Mouse (Mus musculus) cerebellum, adult (tissue): ENCODE data around the gene Il12rb1.

Source experiments
- ATAC-seq: cut with Nextera tagmentation; 2 replicates; pipeline ENCODE4 v1.9.2; 2017; ENCODE audit warnings: mild to moderate bottlenecking, moderate library complexity, mixed read lengths; ENCODE audit not compliant: insufficient number of reproducible peaks, low FRiP score, low TSS enrichment

Gene Il12rb1

DNA sequence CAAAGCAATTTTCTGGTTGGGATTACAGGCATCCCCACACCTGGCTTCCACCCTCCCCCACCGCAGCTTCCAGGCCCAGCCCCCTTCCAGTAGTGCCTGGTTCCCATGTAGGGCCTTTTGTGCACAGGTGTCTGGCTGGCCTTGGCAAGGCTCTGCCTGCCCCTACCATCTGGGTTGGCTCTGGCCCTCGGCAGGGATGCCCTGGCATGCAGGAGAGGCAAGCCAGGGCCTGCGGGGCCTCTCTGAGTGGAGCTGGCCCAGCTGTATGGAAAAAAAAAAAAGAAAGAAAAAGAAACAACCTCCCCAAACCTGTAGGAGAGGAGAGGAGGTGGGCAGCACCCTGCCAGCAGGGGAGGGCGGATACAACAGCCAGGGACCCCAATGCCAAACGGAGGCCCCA is 34.8 kb upstream of the Il12rb1 start:
- no peak for ATAC-seq

GRCm38 (mm10) chr8:70773833-70774232 is 34.4 kb upstream of the Il12rb1 start:
- ATAC-seq: no peak

DNA sequence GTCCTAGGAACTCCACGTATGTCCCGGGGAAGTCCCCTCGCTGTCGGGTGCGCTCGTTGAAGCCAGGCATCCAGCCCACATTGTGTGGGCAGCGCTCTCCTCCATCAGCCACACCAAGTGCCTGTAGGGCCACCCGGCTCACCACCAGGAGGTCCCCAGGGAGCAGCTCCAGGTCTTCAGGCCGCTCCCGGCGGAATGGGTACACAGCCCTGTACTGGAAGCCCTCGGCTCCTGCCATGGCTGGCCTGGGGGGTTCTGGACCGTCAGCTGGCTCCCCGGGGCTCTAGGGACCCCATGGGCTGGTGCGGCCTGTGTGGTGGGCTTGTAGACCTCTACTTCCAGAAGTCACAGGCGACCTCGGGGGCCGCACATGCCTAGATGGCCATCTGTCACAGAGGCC is 33.5 kb upstream of the Il12rb1 start:
- no peak for ATAC-seq

GRCm38 (mm10) chr8:70775227-70775626 is 33.0 kb upstream of the Il12rb1 start:
- no peak for ATAC-seq

- ATAC-seq: no peak
Measured at GRCm38 (mm10) chr8:70775851-70776495, 32.3 kb upstream of the Il12rb1 start.

- peak; percentile 74 for ATAC-seq
Measured at GRCm38 (mm10) chr8:70776496-70777444, 31.5 kb upstream of the Il12rb1 start, which contains the start of gene Pik3r2. Gene Pik3r2, minus strand, starts transcription at chr8:70776713.

- no peak for ATAC-seq
Measured at GRCm38 (mm10) chr8:70780093-70780492, 28.2 kb upstream of the Il12rb1 start.

DNA sequence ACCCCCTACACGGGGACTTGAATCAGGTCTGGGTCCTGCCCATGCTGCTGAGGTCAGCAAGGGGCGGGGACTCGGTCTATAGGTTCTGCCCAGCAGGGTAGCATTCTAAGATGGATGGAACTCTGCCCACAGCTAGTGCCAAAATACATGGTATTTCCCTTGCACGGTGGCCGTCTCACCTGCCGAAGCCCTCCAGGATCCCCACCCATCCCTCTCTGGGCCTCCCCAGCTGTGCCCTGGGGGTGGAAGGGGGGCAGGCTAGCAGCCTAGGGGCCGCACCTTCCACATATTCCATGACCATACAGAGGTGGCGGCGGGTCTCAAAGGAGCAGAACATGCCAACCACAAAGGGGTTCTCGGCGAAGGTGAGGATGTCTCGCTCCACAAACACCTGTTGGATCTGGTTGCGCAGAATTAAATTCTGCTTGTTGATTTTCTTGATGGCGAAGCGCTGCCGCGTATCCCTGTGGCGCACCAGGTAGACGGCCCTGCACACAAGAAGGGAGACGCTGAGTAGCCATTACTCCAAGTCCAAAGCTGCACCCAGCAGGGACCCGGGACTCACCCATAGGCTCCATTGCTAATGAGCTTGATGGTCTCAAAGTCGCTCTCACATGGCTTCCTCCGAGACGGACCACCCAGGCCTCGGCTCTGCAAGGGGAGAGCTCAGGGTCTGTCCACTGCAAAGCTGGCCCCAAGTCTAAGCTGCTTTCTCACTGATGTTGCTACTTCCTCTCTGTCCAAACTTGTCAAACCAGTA is 21.8 kb upstream of the Il12rb1 start:
- ATAC-seq: no peak

GRCm38 (mm10) chr8:70787051-70787445 is 21.2 kb upstream of the Il12rb1 start:
- no peak for ATAC-seq

DNA sequence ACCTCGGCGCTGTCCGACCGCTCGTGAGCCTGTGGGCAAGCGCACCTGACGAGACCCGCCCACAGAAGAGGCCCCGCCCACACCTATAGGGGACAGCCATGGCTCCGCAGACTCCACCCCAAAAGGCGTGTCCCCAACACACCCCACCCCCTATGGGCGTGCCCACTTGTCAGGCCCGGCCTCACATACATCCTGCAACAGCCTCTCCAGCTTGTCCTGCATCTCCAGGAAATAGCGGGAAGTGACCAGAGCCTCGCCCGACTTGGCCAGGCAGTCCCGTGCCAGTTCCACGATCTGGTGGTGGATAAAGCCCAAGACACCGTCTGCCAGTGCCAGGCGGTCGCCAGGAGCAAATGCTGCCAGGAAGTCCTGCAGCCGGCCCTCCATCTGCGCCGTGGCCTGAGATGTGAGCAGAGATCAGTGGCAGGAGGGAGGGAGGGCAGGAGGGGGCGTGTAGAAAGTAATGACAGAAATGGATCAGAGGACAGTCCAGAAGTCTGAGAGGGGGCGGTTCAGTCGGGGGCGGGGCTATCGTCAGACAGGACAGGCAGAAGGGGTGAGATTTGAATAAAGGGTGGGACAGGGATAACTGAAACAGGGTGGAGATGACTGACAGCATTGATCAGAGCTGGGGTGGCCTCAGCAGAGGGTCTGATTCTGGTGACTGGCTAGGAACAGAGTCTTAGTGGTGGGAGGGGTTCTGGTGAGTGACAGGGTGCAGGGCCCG is 20.1 kb upstream of the Il12rb1 start:
- ATAC-seq: peak; percentile 62

- ATAC-seq: no peak
Measured at GRCm38 (mm10) chr8:70789046-70789445, 19.2 kb upstream of the Il12rb1 start.

GRCm38 (mm10) chr8:70790846-70791245 is 17.4 kb upstream of the Il12rb1 start:
- ATAC-seq: no peak

GRCm38 (mm10) chr8:70791294-70791701 is 17.0 kb upstream of the Il12rb1 start:
- ATAC-seq: no peak

DNA sequence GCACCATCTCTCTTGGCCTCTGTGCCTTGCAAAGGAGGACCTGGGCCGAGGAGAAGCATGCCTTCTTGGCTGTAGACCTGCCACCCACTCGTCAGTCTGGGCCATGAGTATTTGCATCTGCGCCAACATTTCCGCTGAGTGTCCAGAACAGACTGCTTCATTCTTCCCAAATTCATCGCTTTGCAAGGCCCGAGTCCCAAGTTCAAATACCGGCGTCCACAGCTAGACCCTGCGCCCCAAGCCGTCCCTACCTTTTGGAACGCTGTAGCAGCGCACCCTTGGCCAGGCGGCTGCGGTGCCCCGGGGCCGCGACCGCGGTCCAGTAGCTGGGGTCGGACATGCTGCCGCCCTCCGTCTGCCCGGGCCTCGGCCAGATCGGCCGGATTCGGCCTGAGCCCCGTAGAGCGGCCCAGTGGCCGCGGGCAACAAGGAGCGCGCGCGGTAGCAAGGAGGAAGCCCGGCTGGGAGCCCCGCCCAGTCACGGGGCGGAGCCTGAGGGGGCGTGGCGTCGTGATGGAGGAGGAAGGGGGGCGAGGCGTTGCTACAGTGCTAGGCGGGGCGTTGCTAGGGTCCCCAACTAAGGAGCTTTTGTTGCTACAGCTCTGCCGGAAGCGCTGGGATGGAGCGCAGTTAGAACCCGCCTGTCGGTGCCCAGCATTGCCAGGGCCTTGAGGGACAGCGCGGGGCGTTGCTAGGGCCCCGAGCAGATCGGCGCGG is 16.1 kb upstream of the Il12rb1 start:
- peak; percentile 28 for ATAC-seq

GRCm38 (mm10) chr8:70792700-70793099 is 15.5 kb upstream of the Il12rb1 start:
- peak; percentile 1; the same call in 1 of the 2 replicates for ATAC-seq

DNA sequence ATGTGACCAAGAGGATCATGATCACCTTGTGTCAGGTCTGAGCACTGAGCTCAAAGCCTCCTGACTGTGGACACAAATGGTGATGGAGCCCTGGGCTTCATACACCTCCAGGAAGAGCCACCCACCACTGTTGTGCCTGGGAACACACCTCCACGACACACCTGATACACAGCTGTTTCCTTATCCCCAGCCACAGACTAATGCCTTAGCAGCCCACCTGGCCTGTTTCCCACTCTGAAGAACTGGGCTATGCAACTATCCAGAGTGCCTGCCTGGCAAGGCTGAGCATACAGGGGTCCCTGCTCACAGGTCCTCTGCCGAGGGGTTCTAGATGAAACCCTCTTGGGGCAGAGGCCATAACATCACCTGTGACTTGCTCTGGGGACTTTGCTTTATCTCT is 14.0 kb upstream of the Il12rb1 start:
- ATAC-seq: no peak

- no peak for ATAC-seq
Measured at GRCm38 (mm10) chr8:70795370-70795769, 12.9 kb upstream of the Il12rb1 start.

GRCm38 (mm10) chr8:70796403-70797080 is 11.7 kb upstream of the Il12rb1 start:
- no peak for ATAC-seq
